Mouse (Mus musculus) small intestine, adult 2 months (tissue): Measurements from ENCODE around the gene Prkg1.

Experiments
- CTCF ChIP-seq: fragments of 200-500 bp; IDR thresholded peaks from 2 replicates; pipeline ENCODE4 v1.5.1; 2012; ENCODE audit warnings: low read depth, mild to moderate bottlenecking, control low read depth, inconsistent platforms, low read length, moderate library complexity, mixed read lengths; ENCODE audit not compliant: insufficient replicate concordance, insufficient read length; ENCODE audit errors: extremely low read depth
- POLR2A ChIP-seq: fragments of 200-500 bp; IDR thresholded peaks from 2 replicates; pipeline ENCODE4 v1.6.1; 2012; ENCODE audit warnings: low read depth, mild to moderate bottlenecking, control low read depth, inconsistent platforms, low read length, moderate library complexity

GRCm38 (mm10) chr19:31385353-31385752 is 379.5 kb downstream of the Prkg1 start:
- TF ChIP-seq CTCF (no peak), POLR2A (no peak)
